Mouse (Mus musculus): ENCODE results near the gene Gcsh. TPM values are rescaled to one million over a fixed set of nuclear protein-coding genes. Genes with fewer than 3 reads are reported as not detected.

Gcsh gene
- polyA plus RNA-seq, 2 experiments, result 38.8 to 81.3 TPM

DNA sequence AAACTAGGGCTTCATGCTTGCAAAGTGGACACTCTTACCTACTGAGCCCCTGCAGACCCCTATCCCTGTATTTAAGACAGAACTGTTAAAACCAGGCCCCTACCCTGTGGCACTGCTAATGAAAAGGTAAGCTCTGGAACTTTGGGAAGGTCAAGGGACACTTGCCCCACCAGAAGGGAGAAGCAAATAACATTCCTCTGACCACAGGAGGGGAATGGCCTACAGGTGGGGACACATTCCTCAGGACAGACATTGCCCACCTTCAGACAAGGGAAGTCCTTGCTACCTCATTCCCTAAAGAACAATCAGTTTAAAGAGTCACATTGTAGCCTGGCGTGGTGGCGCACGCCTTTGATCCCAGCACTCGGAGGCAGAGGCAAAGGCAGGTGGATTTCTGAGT, 24.6 kb upstream of the Gcsh start:
- H3K27ac ChIP-seq, result no peak overlapping the region
- 73% methylated on average over 4 of the region's 4 CpGs for WGBS (ENCODE audit: insufficient replicate concordance)
- ATAC-seq (ENCODE audit: insufficient read depth) (no peak), DNase-seq (ENCODE audit: low read depth in 3 of 3, low spot score in 3 of 3) (no peak)
- H3K9me3 ChIP-seq (ENCODE audit: control insufficient read depth, low read length), result no peaks in the 10 kb centered on the region
- no peak for TF ChIP-seq EP300 (IDR thresholded peaks at IDR 0.05; ENCODE audit: low read depth)
- no peak for TF ChIP-seq CTCF (IDR thresholded peaks at IDR 0.05; ENCODE audit: low read depth)
- H3K9ac ChIP-seq (replicated peaks), result no peak overlapping the region
- H3K27me3 ChIP-seq (ENCODE audit: control insufficient read depth, insufficient read depth, low read length), result no peaks in the 10 kb centered on the region
- no peak overlapping the region for H3K4me2 ChIP-seq (ENCODE audit: low read depth)
- H3K36me3 ChIP-seq (replicated peaks; ENCODE audit: control insufficient read depth, insufficient read depth, low read depth), result no peaks in the 10 kb centered on the region
- no peaks in the 10 kb centered on the region for H3K4me1 ChIP-seq (replicated peaks; ENCODE audit: control insufficient read depth in 2 of 2, insufficient read depth in 2 of 2, low read length in 1 of 2)
- no peak overlapping the region for H3K4me3 ChIP-seq (ENCODE audit: insufficient read depth in 1 of 2, low read depth in 2 of 2, low read length in 2 of 2)

- Histone ChIP-seq H3K27ac (no peak overlapping the region), H3K4me3 (ENCODE audit: insufficient read depth in 1 of 2, low read depth in 2 of 2, low read length in 2 of 2) (no peak overlapping the region), H3K4me2 (ENCODE audit: low read depth) (no peak overlapping the region), H3K36me3 (replicated peaks; ENCODE audit: control insufficient read depth, insufficient read depth, low read depth) (no peaks in the 10 kb centered on the region), H3K9ac (replicated peaks) (no peak overlapping the region), H3K27me3 (ENCODE audit: control insufficient read depth, insufficient read depth, low read length) (no peaks in the 10 kb centered on the region), H3K4me1 (replicated peaks; ENCODE audit: control insufficient read depth in 2 of 2, insufficient read depth in 2 of 2, low read length in 1 of 2) (no peaks in the 10 kb centered on the region), H3K9me3 (ENCODE audit: control insufficient read depth, low read length) (no peaks in the 10 kb centered on the region)
- no peak for TF ChIP-seq CTCF (IDR thresholded peaks at IDR 0.05; ENCODE audit: low read depth)
- no peak for TF ChIP-seq EP300 (IDR thresholded peaks at IDR 0.05; ENCODE audit: low read depth)
- WGBS (ENCODE audit: insufficient replicate concordance), result 61% methylated on average over 8 of the region's 8 CpGs
- no peak for ATAC-seq (ENCODE audit: insufficient read depth)
- DNase-seq (ENCODE audit: low read depth in 3 of 3, low spot score in 3 of 3), result no peak
These were observed 23.7 kb upstream of the Gcsh start for GRCm38 (mm10) chr8:117017006-117017405.

- Histone ChIP-seq H3K36me3 (replicated peaks; ENCODE audit: control insufficient read depth, insufficient read depth, low read depth) (no peaks in the 10 kb centered on the region), H3K4me3 (ENCODE audit: insufficient read depth in 1 of 2, low read depth in 2 of 2, low read length in 2 of 2) (no peak overlapping the region), H3K27me3 (ENCODE audit: control insufficient read depth, insufficient read depth, low read length) (no peaks in the 10 kb centered on the region), H3K4me1 (replicated peaks; ENCODE audit: control insufficient read depth in 2 of 2, insufficient read depth in 2 of 2, low read length in 1 of 2) (no peaks in the 10 kb centered on the region), H3K9me3 (ENCODE audit: control insufficient read depth, low read length) (no peaks in the 10 kb centered on the region), H3K9ac (replicated peaks) (no peak overlapping the region), H3K4me2 (ENCODE audit: low read depth) (no peak overlapping the region), H3K27ac (no peak overlapping the region)
- TF ChIP-seq EP300 (IDR thresholded peaks at IDR 0.05; ENCODE audit: low read depth) (no peak), CTCF (IDR thresholded peaks at IDR 0.05; ENCODE audit: low read depth) (no peak)
- DNase-seq (ENCODE audit: low read depth in 3 of 3, low spot score in 3 of 3) (no peak), ATAC-seq (ENCODE audit: insufficient read depth) (no peak)
- 35% methylated on average over 4 of the region's 4 CpGs for WGBS (ENCODE audit: insufficient replicate concordance)
These were observed 22.3 kb upstream of the Gcsh start for GRCm38 (mm10) chr8:117015670-117016069.

DNA sequence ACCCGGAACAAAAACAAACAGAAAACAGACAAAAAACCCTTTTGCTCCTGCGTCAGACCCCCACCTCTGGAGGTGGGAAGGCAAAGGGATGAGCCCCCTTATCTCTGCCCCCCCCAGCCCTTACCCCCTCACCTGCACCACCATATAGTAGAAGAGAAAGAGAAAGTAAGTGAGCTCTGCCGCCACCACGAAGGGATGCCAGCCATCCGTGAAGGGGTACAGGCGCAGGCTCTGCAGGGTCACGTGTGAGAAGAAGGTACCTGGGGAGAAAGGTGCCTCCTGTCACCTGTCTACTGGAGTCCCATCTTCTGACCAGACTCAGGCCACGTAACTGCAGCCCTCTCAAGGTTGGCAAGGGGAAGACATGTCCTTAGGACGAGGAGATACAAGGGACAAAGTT, 18.0 kb upstream of the Gcsh start:
- TF ChIP-seq CTCF (IDR thresholded peaks at IDR 0.05; ENCODE audit: low read depth) (no peak), EP300 (IDR thresholded peaks at IDR 0.05; ENCODE audit: low read depth) (no peak)

DNA sequence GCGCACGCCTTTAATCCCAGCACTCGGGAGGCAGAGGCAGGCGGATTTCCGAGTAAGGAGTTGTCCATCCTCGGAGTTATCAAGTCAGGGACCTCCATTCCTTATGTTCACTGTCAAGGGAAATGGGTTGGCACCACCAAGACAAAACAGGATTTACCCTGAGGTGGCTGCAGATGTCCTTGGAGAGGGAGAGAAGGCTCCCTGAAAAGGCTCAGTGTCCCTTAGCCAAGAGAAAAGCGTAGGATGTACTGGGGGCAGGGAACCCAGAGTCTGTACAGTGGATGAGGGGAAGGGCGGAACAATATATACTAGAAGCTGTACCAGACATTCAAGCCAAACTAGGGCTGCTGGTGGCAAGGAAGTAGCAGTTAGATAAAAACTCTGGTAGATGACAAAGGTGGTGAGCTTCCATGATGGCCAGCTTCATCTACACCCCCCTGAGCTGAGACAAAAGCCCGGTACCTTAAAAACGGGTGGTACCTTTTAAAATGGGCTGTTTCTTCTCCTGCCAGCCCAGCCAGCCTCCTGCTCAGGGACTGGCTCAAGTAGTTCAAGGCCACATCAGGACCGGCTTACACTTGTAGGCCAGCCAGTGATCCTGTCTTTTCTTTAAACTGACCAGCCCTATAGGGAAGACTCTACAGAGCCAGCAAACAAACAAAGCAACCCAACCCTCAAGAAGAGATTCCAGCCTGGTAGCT, 829 bp upstream of the Gcsh start:
- Histone ChIP-seq H3K4me2 (ENCODE audit: low read depth) (peak overlapping the region; percentile 79), H3K27me3 (ENCODE audit: control insufficient read depth, insufficient read depth, low read length) (no peaks in the 10 kb centered on the region), H3K4me3 (ENCODE audit: insufficient read depth in 1 of 2, low read depth in 2 of 2, low read length in 2 of 2) (peak overlapping the region in 1 of 2 experiments; percentile 58; a peak in 2 of 4 replicates), H3K27ac (no peak overlapping the region), H3K9ac (replicated peaks) (no peak overlapping the region), H3K9me3 (ENCODE audit: control insufficient read depth, low read length) (no peaks in the 10 kb centered on the region), H3K36me3 (replicated peaks; ENCODE audit: control insufficient read depth, insufficient read depth, low read depth) (no peaks in the 10 kb centered on the region), H3K4me1 (replicated peaks; ENCODE audit: control insufficient read depth in 2 of 2, insufficient read depth in 2 of 2, low read length in 1 of 2) (peaks cover 3 to 9% of the 10 kb centered on the region in 2 experiments; a peak in 2 of 4 replicates)
- WGBS (ENCODE audit: insufficient replicate concordance), result 50% methylated on average over 11 of the region's 11 CpGs
- TF ChIP-seq EP300 (IDR thresholded peaks at IDR 0.05; ENCODE audit: low read depth) (no peak), CTCF (IDR thresholded peaks at IDR 0.05; ENCODE audit: low read depth) (no peak)
- DNase-seq (ENCODE audit: low read depth in 3 of 3, low spot score in 3 of 3) (no peak), ATAC-seq (ENCODE audit: insufficient read depth) (no peak)

More for the DNA sequence above, 18.0 kb upstream of the Gcsh start:
- Histone ChIP-seq H3K9ac (replicated peaks) (no peak overlapping the region), H3K4me2 (ENCODE audit: low read depth) (no peak overlapping the region), H3K9me3 (ENCODE audit: control insufficient read depth, low read length) (no peaks in the 10 kb centered on the region), H3K4me3 (ENCODE audit: insufficient read depth in 1 of 2, low read depth in 2 of 2, low read length in 2 of 2) (no peak overlapping the region), H3K27me3 (ENCODE audit: control insufficient read depth, insufficient read depth, low read length) (no peaks in the 10 kb centered on the region), H3K4me1 (replicated peaks; ENCODE audit: control insufficient read depth in 2 of 2, insufficient read depth in 2 of 2, low read length in 1 of 2) (no peaks in the 10 kb centered on the region), H3K27ac (no peak overlapping the region), H3K36me3 (replicated peaks; ENCODE audit: control insufficient read depth, insufficient read depth, low read depth) (no peaks in the 10 kb centered on the region)
- WGBS (ENCODE audit: insufficient replicate concordance), result 63% methylated on average over 9 of the region's 9 CpGs
- DNase-seq (ENCODE audit: low read depth in 3 of 3, low spot score in 3 of 3), result no peak
- ATAC-seq (ENCODE audit: insufficient read depth), result no peak
